Mouse (Mus musculus): ENCODE data around the gene Dbi. TPM values are rescaled to one million over a fixed set of nuclear protein-coding genes. Genes with fewer than 3 reads are reported as not detected.

Gene Dbi
- total RNA-seq, 1 experiment, result 259 TPM

GRCm38 (mm10) chr1:120109741-120110432 is 11.0 kb downstream of the Dbi start:
- H3K4me1 ChIP-seq (ENCODE audit: control insufficient read depth in 2 of 2, insufficient read depth in 2 of 2, low read length in 2 of 2, poor library complexity in 1 of 2), result 0 out of 4 replicates have a peak, but pooled peaks cover 0 to 2% of the 10 kb centered on the region in 2 experiments
- in situ Hi-C loops (cut with MboI; ENCODE audit: low sequenced_read_pairs in 2 of 2, unreplicated experiment in 2 of 2), result no loop called here
- no peak for DNase-seq (ENCODE audit: low read depth, low spot score)
- H3K9ac ChIP-seq (ENCODE audit: insufficient read depth, low read depth, low read length, poor library complexity, severe bottlenecking), result no peak overlapping the region
- no peak overlapping the region for H3K27ac ChIP-seq (ENCODE audit: insufficient read depth, low read depth, low read length, poor library complexity, severe bottlenecking)
- H3K4me3 ChIP-seq (ENCODE audit: insufficient read depth in 1 of 2, low read depth in 1 of 2, low read length in 2 of 2, poor library complexity in 1 of 2, severe bottlenecking in 1 of 2), result no peak overlapping the region
- H3K36me3 ChIP-seq (ENCODE audit: control insufficient read depth, insufficient read depth, low read length, poor library complexity, severe bottlenecking), result peaks cover 7% of the 10 kb centered on the region; the same call in 1 of the 2 replicates
- no peaks in the 10 kb centered on the region for H3K9me3 ChIP-seq (ENCODE audit: control insufficient read depth, insufficient read depth, low read depth, low read length)
- TF ChIP-seq ZNF384 (IDR thresholded peaks at IDR 0.05; ENCODE audit: low read depth, low read length) (no peak), CHD2 (IDR thresholded peaks at IDR 0.05; ENCODE audit: low read depth, low read length) (no peak), ZC3H11A (IDR thresholded peaks at IDR 0.05; ENCODE audit: borderline replicate concordance, low read depth, low read length) (no peak), HCFC1 (IDR thresholded peaks at IDR 0.05; ENCODE audit: borderline replicate concordance, insufficient read depth, low read length) (no peak), MAFK (IDR thresholded peaks at IDR 0.05; ENCODE audit: insufficient read depth, low read depth, low read length) (no peak)

- DNase-seq (ENCODE audit: low read depth, low spot score), result no peak
- no peak overlapping the region for H3K27ac ChIP-seq (ENCODE audit: insufficient read depth, low read depth, low read length, poor library complexity, severe bottlenecking)
- H3K36me3 ChIP-seq (ENCODE audit: control insufficient read depth, insufficient read depth, low read length, poor library complexity, severe bottlenecking), result no peaks in the 10 kb centered on the region
- no peaks in the 10 kb centered on the region for H3K9me3 ChIP-seq (ENCODE audit: control insufficient read depth, insufficient read depth, low read depth, low read length)
- TF ChIP-seq CHD2 (IDR thresholded peaks at IDR 0.05; ENCODE audit: low read depth, low read length), result no peak
- no peak for TF ChIP-seq MAFK (IDR thresholded peaks at IDR 0.05; ENCODE audit: insufficient read depth, low read depth, low read length)
- no peak for TF ChIP-seq ZC3H11A (IDR thresholded peaks at IDR 0.05; ENCODE audit: borderline replicate concordance, low read depth, low read length)
- no peak for TF ChIP-seq ZNF384 (IDR thresholded peaks at IDR 0.05; ENCODE audit: low read depth, low read length)
- TF ChIP-seq HCFC1 (IDR thresholded peaks at IDR 0.05; ENCODE audit: borderline replicate concordance, insufficient read depth, low read length), result no peak
- H3K4me1 ChIP-seq (ENCODE audit: control insufficient read depth in 2 of 2, insufficient read depth in 2 of 2, low read length in 2 of 2, poor library complexity in 1 of 2), result no peaks in the 10 kb centered on the region
- H3K4me3 ChIP-seq (ENCODE audit: insufficient read depth in 1 of 2, low read depth in 1 of 2, low read length in 2 of 2, poor library complexity in 1 of 2, severe bottlenecking in 1 of 2), result no peak overlapping the region
- no peak overlapping the region for H3K9ac ChIP-seq (ENCODE audit: insufficient read depth, low read depth, low read length, poor library complexity, severe bottlenecking)
- in situ Hi-C loops (cut with MboI; ENCODE audit: low sequenced_read_pairs in 2 of 2, unreplicated experiment in 2 of 2), result no loop called here
Observed at GRCm38 (mm10) chr1:120105556-120105959, 15.3 kb downstream of the Dbi start.

- no peak for DNase-seq (ENCODE audit: low read depth, low spot score)
- H3K4me3 ChIP-seq (ENCODE audit: insufficient read depth in 1 of 2, low read depth in 1 of 2, low read length in 2 of 2, poor library complexity in 1 of 2, severe bottlenecking in 1 of 2), result no peak overlapping the region
- in situ Hi-C loops (cut with MboI; ENCODE audit: low sequenced_read_pairs in 2 of 2, unreplicated experiment in 2 of 2), result no loop called here
- H3K36me3 ChIP-seq (ENCODE audit: control insufficient read depth, insufficient read depth, low read length, poor library complexity, severe bottlenecking), result no peaks in the 10 kb centered on the region
- no peak overlapping the region for H3K9ac ChIP-seq (ENCODE audit: insufficient read depth, low read depth, low read length, poor library complexity, severe bottlenecking)
- TF ChIP-seq ZC3H11A (IDR thresholded peaks at IDR 0.05; ENCODE audit: borderline replicate concordance, low read depth, low read length) (no peak), ZNF384 (IDR thresholded peaks at IDR 0.05; ENCODE audit: low read depth, low read length) (no peak), MAFK (IDR thresholded peaks at IDR 0.05; ENCODE audit: insufficient read depth, low read depth, low read length) (no peak), CHD2 (IDR thresholded peaks at IDR 0.05; ENCODE audit: low read depth, low read length) (no peak), HCFC1 (IDR thresholded peaks at IDR 0.05; ENCODE audit: borderline replicate concordance, insufficient read depth, low read length) (no peak)
- no peak overlapping the region for H3K27ac ChIP-seq (ENCODE audit: insufficient read depth, low read depth, low read length, poor library complexity, severe bottlenecking)
- no peaks in the 10 kb centered on the region for H3K4me1 ChIP-seq (ENCODE audit: control insufficient read depth in 2 of 2, insufficient read depth in 2 of 2, low read length in 2 of 2, poor library complexity in 1 of 2)
- no peaks in the 10 kb centered on the region for H3K9me3 ChIP-seq (ENCODE audit: control insufficient read depth, insufficient read depth, low read depth, low read length)
Observed at GRCm38 (mm10) chr1:120101227-120101609, 19.7 kb downstream of the Dbi start.

GRCm38 (mm10) chr1:120100456-120101226 is 20.2 kb downstream of the Dbi start:
- Histone ChIP-seq H3K4me3 (ENCODE audit: insufficient read depth in 1 of 2, low read depth in 1 of 2, low read length in 2 of 2, poor library complexity in 1 of 2, severe bottlenecking in 1 of 2) (no peak overlapping the region), H3K9ac (ENCODE audit: insufficient read depth, low read depth, low read length, poor library complexity, severe bottlenecking) (no peak overlapping the region), H3K27ac (ENCODE audit: insufficient read depth, low read depth, low read length, poor library complexity, severe bottlenecking) (no peak overlapping the region), H3K4me1 (ENCODE audit: control insufficient read depth in 2 of 2, insufficient read depth in 2 of 2, low read length in 2 of 2, poor library complexity in 1 of 2) (no peaks in the 10 kb centered on the region), H3K36me3 (ENCODE audit: control insufficient read depth, insufficient read depth, low read length, poor library complexity, severe bottlenecking) (no peaks in the 10 kb centered on the region), H3K9me3 (ENCODE audit: control insufficient read depth, insufficient read depth, low read depth, low read length) (no peaks in the 10 kb centered on the region)
- DNase-seq (ENCODE audit: low read depth, low spot score), result no peak
- in situ Hi-C loops (cut with MboI; ENCODE audit: low sequenced_read_pairs in 2 of 2, unreplicated experiment in 2 of 2), result no loop called here
- TF ChIP-seq ZNF384 (IDR thresholded peaks at IDR 0.05; ENCODE audit: low read depth, low read length), result no peak
- no peak for TF ChIP-seq CHD2 (IDR thresholded peaks at IDR 0.05; ENCODE audit: low read depth, low read length)
- no peak for TF ChIP-seq HCFC1 (IDR thresholded peaks at IDR 0.05; ENCODE audit: borderline replicate concordance, insufficient read depth, low read length)
- no peak for TF ChIP-seq MAFK (IDR thresholded peaks at IDR 0.05; ENCODE audit: insufficient read depth, low read depth, low read length)
- no peak for TF ChIP-seq ZC3H11A (IDR thresholded peaks at IDR 0.05; ENCODE audit: borderline replicate concordance, low read depth, low read length)
